Mouse (Mus musculus) brain, embryonic 14.5 days (tissue): Measurements from ENCODE around the gene Hvcn1.

ENCODE experiments used
- CTCF ChIP-seq: fragments of 200-500 bp; IDR thresholded peaks from 2 replicates; pipeline ENCODE4 v1.5.1; 2012; ENCODE audit warnings: inconsistent platforms, mild to moderate bottlenecking, moderate library complexity, borderline replicate concordance; ENCODE audit not compliant: insufficient read depth, insufficient read length; ENCODE audit errors: extremely low read depth
- POLR2A ChIP-seq: fragments of 200-500 bp; IDR thresholded peaks from 2 replicates; pipeline ENCODE4 v1.6.1; 2012; ENCODE audit warnings: mild to moderate bottlenecking, inconsistent platforms, borderline replicate concordance; ENCODE audit not compliant: poor library complexity, insufficient read depth, insufficient read length, severe bottlenecking; ENCODE audit errors: extremely low read depth

DNA sequence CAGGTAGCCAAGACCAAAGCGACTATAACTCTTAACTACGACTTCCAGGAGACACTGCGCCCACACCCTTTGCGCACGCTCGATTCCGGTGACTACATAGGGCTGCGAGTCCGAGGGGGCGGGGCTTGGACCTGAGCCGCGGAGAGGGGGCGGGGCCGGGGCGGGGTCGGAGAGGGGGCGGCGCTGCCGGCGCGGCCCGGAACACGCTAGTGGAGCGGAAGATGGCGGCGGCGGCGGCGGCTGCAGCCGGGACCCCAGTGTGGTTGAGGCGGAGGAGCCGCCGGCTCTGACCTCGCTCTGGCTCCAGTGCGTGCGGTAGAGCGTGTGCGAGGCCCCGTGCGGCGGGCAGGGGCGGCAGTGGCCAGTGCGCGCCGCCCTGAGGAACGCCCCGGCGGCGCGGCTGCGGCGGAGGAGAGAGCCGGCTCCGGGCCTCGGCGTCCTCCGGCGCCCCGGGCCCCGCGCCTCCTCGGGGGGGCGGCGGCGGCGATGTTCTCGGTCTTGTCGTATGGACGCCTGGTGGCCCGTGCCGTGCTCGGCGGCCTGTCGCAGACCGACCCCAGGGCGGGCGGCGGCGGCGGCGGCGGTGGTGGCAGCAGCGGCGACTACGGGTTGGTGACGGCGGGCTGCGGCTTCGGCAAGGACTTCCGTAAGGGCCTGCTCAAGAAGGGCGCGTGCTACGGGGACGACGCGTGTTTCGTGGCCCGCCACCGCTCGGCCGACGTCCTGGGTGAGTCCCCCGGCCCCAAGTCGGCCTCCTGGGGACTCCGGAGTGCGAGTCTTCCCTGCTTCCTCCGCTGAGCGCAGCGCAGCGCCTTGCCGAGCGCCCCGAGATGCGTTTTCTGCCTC is 77.8 kb downstream of the Hvcn1 start, which contains the start of gene Pptc7:
- TF ChIP-seq CTCF, result no peak
- peak; percentile 80 for TF ChIP-seq POLR2A
